Mouse (Mus musculus): ENCODE measurements around the gene Rasa3.

Gene Rasa3

GRCm38 (mm10) chr8:13684131-13684530 lies 6.7 kb upstream of the Rasa3 start:
- no peak for DNase-seq

- DNase-seq, result peak; percentile 94
Measured at GRCm38 (mm10) chr8:13678182-13678581, 779 bp upstream of the Rasa3 start.

- DNase-seq, result no peak
Measured at GRCm38 (mm10) chr8:13676701-13677412, 546 bp downstream of the Rasa3 start.

DNA sequence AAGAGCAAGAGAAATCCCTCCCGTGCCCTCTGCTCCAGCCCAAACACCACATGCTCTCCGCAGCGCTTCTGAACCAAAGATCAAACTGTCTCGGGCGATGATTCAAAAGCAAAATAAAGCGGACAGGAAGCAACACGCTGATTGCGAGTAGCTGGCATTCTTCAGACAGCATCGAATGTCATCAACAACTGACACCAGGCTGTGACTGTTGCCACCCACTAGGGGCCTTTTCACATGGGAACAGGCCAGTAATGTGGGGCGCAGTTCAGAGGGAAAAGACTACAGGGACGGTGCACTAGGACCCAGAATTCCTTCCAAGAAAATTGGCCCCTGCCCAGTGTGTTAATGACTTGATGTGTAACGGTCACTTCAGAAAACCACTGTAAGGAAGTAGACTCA lies 1.1 kb downstream of the Rasa3 start:
- DNase-seq, result peak; percentile 98

DNA sequence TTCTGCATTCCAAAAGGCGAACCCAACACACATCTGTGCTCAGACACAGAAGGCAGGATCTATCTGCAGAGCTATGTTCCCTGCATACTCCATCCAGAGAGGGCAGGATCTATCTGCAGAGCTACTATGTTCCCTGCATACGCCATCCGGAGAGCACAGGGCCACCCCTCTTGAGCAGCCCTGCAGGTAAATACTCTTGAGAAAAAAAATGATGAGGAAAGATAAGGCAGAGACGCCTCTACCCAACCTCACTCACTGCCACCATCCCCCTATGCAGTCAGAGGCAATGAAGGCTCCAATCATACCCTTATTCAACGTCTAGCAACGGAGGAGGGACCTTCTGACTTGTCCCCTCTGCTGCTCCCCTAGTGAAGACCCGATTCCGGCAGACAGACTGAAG lies 1.9 kb downstream of the Rasa3 start:
- no peak for DNase-seq

DNA sequence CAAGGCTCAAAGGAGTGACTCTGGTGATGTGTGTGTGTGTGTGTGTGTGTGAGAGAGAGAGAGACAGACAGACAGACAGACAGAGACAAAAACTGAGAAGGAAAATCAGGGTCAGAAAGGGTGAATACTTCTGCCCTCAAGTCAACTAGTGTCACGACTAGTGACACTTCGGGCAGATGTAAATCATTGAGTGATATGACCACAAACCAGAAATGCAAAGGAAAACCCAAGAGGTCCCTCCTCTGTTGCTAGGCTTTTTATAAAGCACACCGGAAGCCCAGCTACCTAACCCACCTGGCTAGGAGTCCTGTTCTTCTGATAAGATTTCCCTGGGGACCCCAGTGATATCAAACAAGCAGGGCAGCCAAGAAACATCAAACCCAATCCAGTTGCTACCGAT lies 2.3 kb downstream of the Rasa3 start:
- DNase-seq, result no peak

GRCm38 (mm10) chr8:13674294-13675010 lies 3.0 kb downstream of the Rasa3 start:
- DNase-seq, result peak; percentile 99

GRCm38 (mm10) chr8:13673215-13673614 lies 4.2 kb downstream of the Rasa3 start:
- peak; percentile 97 for DNase-seq

DNA sequence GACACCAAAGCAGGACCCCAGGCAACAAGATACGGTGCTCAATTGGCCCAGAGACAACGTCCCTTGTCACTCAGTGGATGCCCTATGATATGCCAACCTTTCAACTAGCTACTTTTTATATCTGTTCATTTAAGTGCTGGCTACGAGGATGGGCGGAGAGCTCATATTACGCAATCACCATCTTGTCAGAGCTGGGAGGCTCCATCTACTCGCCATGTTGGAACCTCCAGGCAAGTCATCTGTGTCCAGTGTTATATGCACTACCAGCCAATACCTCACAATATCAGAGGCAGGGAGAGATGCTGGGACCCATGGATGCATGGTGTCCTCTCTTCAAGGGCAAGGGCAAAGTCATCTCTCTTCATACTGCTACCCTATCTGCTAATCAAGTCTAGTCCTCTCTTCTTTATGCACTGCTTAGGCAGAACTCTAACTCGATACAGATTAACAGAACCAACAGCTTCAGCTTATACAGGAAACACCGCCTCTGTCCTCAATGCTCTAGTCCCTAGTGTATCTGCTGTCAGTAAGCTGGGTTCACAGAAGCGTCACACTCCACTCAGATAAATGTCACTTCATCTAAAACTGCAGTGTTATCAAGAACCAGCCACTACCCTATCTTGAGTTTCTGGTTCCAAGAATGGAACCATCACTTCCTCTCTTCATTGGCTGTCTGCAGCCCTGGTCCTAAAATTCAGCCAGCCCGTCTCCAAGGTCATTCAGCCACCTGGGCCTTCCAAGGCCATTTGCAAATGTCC lies 6.0 kb downstream of the Rasa3 start:
- DNase-seq, result no peak

DNA sequence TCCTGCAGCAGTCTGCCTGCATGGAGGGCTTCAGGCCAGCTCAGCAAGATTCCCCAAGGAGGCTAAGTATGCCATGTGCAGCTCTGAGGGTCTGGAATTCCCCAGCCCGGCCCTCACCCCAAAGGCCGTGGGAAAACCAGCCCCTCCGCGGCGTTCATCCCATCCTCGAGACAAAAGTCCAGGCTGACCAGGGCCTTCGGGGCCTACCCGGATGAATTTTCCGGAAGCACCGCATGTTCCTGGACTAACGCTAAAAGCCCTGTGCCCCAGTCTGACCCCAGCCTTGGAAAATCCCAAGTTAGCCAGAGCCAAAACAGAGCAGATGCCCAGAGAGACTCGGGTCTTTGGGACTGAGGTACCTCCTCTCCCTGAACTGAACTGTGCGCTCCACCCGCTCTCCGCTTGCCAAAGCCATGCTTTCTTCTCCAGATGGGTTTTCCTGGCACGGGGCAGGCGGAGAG lies 7.4 kb downstream of the Rasa3 start:
- peak; percentile 99 for DNase-seq

DNA sequence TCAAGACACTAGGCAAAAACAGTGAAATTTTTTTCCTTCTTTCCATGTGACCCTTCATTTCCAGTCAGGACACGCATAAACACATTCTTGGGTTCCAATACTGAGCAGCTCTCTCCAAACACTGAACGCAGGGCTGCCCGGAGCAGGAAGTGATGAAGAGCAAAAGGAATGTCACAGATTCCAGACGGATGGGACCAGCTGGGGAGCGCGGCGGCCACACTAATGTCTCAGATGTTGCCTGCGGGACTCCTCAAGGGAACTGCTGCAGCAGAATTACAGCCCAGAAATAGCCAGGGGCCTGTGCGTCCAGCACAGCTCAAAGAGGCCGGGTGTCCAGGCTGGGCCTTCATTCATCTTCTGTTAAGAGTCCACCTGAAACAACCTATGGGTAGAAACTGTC lies 9.0 kb downstream of the Rasa3 start:
- DNase-seq, result peak; percentile 99

DNA sequence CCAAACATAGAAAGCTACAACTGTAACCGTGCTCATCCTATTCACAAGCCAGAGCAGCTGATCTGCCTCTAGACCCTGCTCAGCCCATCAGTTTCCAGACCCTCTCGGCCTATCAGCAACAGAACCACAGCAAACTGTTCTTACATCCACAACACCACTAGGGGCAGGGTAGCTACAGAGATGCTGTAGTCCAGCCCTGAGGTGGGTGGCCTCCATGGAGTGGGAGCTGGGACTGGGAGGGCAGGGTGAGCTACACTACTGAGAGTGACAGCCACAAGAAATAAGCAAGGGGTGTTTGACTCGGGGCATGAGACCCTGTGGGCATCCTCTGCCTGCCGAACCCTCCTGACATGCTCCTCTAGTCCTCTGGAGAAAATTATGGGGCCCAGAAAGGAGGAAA lies 9.5 kb downstream of the Rasa3 start:
- DNase-seq, result peak; percentile 96

DNA sequence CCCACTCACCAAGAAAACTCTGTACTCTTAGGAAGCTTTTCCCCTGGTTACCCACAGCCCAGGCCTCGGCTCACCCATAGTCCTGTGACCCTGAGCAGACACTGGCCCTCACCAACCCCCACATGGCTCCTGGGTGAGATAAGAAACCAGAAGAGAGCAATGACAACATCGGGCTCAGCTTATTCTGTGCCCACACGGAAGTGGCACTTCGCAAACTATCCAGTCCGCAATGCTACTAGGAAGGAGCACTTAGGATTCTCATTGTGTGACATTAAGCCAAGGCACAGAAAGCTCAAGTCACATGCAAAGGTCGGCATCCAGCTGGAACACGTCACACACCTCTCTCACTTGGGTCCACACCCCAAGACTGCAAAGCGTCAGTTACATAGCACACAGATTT lies 11.5 kb downstream of the Rasa3 start:
- DNase-seq, result no peak

GRCm38 (mm10) chr8:13665538-13665937 lies 11.9 kb downstream of the Rasa3 start:
- DNase-seq, result no peak

- peak; percentile 90 for DNase-seq
Measured at GRCm38 (mm10) chr8:13664711-13665210, 12.6 kb downstream of the Rasa3 start.

DNA sequence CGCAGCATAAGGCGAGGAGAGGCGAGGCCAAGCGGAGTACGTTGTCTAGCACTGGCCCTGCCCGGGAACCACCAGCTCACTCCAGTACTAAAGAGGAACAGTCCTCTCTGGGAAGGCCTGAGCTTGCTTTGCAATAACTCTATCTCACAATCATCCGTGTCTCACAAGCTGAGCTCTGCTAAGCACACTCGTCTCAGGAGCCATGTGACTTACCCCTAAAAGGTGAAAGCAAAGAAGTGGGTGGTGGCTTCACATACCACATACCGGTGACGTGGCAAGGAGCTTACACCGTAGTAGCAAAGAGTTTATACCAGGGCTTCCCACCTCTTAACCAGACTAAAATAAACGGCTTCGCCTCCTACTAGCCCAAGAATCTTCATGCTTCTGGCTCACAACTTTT lies 17.1 kb downstream of the Rasa3 start:
- DNase-seq, result no peak

DNA sequence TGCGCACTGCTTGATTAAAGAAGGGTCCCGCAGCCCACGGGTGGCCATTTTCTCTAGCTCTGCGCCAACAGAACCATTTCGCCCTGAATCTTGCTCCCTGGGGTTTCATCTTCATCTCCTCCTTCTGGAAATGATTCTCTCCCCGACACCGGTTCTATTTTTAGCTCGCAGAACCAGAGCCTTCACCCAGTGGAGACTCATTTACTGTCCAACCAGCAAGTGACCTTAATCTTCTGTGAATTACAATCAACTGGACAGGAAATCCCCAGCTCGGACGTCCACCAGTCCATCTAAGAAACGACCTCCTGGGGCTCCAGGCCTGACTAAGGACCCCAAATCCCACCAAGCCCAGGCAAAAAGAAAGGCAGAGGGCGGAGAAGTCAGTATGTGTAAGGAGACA lies 19.9 kb downstream of the Rasa3 start:
- DNase-seq, result peak; percentile 92

- peak; percentile 94 for DNase-seq
Measured at GRCm38 (mm10) chr8:13655033-13655351, 22.4 kb downstream of the Rasa3 start.

- DNase-seq, result no peak
Measured at GRCm38 (mm10) chr8:13654350-13655032, 22.9 kb downstream of the Rasa3 start.

DNA sequence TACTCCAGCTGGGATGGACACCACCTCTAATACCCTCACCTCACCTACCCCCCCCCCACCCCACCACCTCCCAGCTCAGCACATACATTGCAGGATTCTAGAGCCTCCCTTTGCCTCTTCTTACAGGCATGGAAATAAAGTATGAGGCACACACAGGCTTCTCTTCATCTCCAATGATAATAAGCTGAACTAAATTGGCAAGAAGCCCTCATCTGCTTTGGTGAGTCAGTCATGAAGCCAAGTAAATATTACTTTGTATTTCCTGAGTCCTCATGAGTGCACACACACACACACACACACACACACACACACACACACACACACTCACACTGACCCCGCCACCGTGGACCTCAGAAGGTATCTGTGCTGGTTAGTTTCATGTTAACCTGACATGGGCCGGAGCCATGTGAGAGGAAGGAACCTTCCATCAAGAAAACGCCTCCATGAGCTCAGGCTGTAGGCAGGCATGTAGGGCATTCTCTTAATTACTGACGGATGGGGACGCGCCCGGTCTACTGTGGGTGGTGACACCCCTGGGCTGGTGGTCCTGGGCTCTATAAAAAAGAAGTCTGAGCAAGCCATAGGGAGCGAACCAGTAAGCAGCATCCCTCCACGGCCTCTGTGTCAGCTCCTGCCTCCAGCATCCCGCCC lies 26.7 kb downstream of the Rasa3 start:
- DNase-seq, result peak; percentile 93

DNA sequence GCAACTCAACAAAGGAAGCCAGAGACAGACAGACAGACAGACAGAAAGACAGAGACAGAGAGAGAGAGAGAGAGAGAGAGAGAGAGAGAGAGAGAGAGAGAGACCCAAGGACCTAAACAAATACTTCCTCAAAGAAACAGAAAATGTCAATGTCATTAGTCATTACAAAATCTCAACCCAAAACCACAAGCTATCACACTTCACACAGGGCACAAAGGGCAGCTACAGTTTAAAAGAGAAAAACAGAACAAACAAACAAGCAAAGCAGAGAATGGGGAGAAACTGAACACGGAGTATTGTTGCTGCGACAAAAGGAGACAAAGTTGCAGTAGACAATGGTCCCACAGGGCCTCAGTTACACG lies 28.3 kb downstream of the Rasa3 start:
- no peak for DNase-seq

DNA sequence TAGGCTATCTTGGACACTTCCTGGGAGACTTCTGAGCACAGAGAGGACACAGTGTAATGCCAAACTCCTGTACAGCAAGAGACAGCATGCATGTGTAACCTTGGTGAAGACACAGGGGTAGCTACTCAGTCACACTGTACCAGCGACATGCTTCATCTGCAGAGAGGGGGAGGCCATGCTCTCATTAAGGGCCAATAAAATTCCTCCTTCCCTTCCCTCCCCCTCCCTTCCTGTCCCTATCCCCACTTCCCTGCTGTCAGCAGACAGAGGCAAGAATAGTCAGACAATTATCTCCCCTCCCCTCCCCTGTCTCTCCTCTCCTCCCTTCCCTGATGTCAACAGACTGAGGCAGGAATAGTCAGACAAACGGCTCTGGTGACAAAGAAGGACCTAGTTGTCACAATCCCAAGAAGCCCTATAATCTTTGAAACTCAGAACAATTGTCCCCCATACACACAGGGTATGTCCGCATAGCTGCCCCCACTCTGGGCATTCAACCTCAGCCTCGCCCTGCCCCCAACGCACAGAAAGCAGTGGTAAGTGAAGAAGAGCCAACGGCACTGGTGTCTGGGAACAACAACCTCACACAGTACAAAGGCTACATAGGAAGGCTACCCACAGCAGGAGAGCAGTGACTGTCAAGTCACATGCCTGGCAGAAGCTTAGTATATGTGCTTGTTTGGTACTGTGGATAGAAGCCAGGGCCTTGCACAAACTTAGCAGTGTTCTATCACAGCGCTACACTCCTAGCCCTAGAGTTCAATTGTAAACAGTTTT lies 28.8 kb downstream of the Rasa3 start:
- DNase-seq, result peak; percentile 98

Measured in heart, adult 11 months (tissue).